Mouse (Mus musculus) forelimb bud, embryonic 11.5 days (tissue): ENCODE data around the gene Fam210b.

Source experiments
- DNase-seq: peaks from one replicate; pipeline ENCODE4 v3.0.0-alpha.2; 2012; ENCODE audit warnings: low read depth, low spot score

Fam210b gene

GRCm38 (mm10) chr2:172401116-172401825 lies 55.9 kb downstream of the Fam210b start:
- no peak for DNase-seq

GRCm38 (mm10) chr2:172404239-172404638 lies 58.9 kb downstream of the Fam210b start:
- DNase-seq, result no peak

GRCm38 (mm10) chr2:172405011-172405410 lies 59.6 kb downstream of the Fam210b start:
- DNase-seq, result no peak
